Mouse (Mus musculus) stomach, postnatal 0 days (tissue): ENCODE data around the gene Gif.

Source experiments
- CTCF ChIP-seq: IDR thresholded peaks from 2 replicates; pipeline ENCODE4 v1.5.1; 2016; ENCODE audit warnings: antibody characterized with exemption, low read depth, mild to moderate bottlenecking, moderate library complexity
- EP300 ChIP-seq: optimal IDR thresholded peaks from 2 replicates; pipeline ENCODE3; 2016; ENCODE audit warnings: antibody characterized with exemption

GRCm38 (mm10) chr19:11785409-11786154 is 38.2 kb downstream of the Gif start:
- TF ChIP-seq CTCF = no peak
- no peak for TF ChIP-seq EP300
